Mouse (Mus musculus) c-Kit-positive CD71-positive TER-119-negative erythroid progenitor cells, embryonic 14.5 days (primary cell): ENCODE results near the gene Nxph4.

Experiments
- DNase-seq: peaks from one replicate; pipeline ENCODE4 v3.0.0-alpha.2; 2013; ENCODE audit warnings: low read depth

The Nxph4 gene

GRCm38 (mm10) chr10:127515271-127515982 lies 18.9 kb downstream of the Nxph4 start:
- DNase-seq, result no peak

GRCm38 (mm10) chr10:127514764-127515163 lies 19.6 kb downstream of the Nxph4 start, which contains the start of gene Ndufa4l2:
Ndufa4l2 (plus strand) TSS chr10:127514967.
- DNase-seq, result no peak

GRCm38 (mm10) chr10:127514111-127514698 lies 20.2 kb downstream of the Nxph4 start:
- DNase-seq, result no peak

- no peak for DNase-seq
Measured at GRCm38 (mm10) chr10:127513501-127514091, 20.8 kb downstream of the Nxph4 start.

- peak; percentile 82 for DNase-seq
Measured at GRCm38 (mm10) chr10:127512813-127513212, 21.5 kb downstream of the Nxph4 start.

- DNase-seq, result no peak
Measured at GRCm38 (mm10) chr10:127512307-127512666, 22.1 kb downstream of the Nxph4 start.

GRCm38 (mm10) chr10:127511634-127512306 lies 22.6 kb downstream of the Nxph4 start:
- no peak for DNase-seq

- no peak for DNase-seq
Measured at GRCm38 (mm10) chr10:127510895-127511617, 23.3 kb downstream of the Nxph4 start.

- no peak for DNase-seq
Measured at GRCm38 (mm10) chr10:127509837-127510701, 24.3 kb downstream of the Nxph4 start.

GRCm38 (mm10) chr10:127509051-127509836 lies 25.1 kb downstream of the Nxph4 start:
- peak; percentile 81 for DNase-seq

GRCm38 (mm10) chr10:127508239-127508638 lies 26.1 kb downstream of the Nxph4 start:
- peak; percentile 76 for DNase-seq

- DNase-seq, result no peak
Measured at GRCm38 (mm10) chr10:127500894-127501893, 33.2 kb downstream of the Nxph4 start, which contains the start of gene Stac3. Stac3 (plus strand) TSS chr10:127501686.

- DNase-seq, result no peak
Measured at GRCm38 (mm10) chr10:127500042-127500441, 34.3 kb downstream of the Nxph4 start.

GRCm38 (mm10) chr10:127499516-127499915 lies 34.8 kb downstream of the Nxph4 start:
- no peak for DNase-seq

GRCm38 (mm10) chr10:127496156-127496555 lies 38.2 kb downstream of the Nxph4 start:
- no peak for DNase-seq

- DNase-seq, result no peak
Measured at GRCm38 (mm10) chr10:127492118-127492517, 42.2 kb downstream of the Nxph4 start.

GRCm38 (mm10) chr10:127491128-127491512 lies 43.2 kb downstream of the Nxph4 start:
- DNase-seq, result no peak

GRCm38 (mm10) chr10:127490160-127491127 lies 43.9 kb downstream of the Nxph4 start:
- no peak for DNase-seq
